Mouse (Mus musculus) intestine, embryonic 15.5 days (tissue): ENCODE data around the gene Spag16. TPM values are rescaled to one million over a fixed set of nuclear protein-coding genes. Genes with fewer than 3 reads are reported as not detected.
"Not testable (repeated sequence)": the region's sequence is repeated elsewhere in the genome, so short reads cannot be mapped to it uniquely, and the experiment has no call there.

Source experiments
- ATAC-seq: fragments of 200-750 bp; cut with Nextera tagmentation; 2 replicates; pipeline ENCODE4 v1.8.0; 2017; ENCODE audit warnings: moderate TSS enrichment, moderate library complexity
- H3K27ac ChIP-seq: fragments of 300-500 bp; sonication (generic); 2 replicates; pipeline ENCODE4 v1.5.1; 2015; ENCODE audit warnings: mild to moderate bottlenecking, inconsistent platforms
- H3K27me3 ChIP-seq: fragments of 300-500 bp; sonication (generic); replicated peaks from 2 replicates; pipeline ENCODE4 v1.6.1; 2015; ENCODE audit warnings: inconsistent platforms
- H3K36me3 ChIP-seq: fragments of 300-500 bp; sonication (generic); 2 replicates; pipeline ENCODE4 v1.6.1; 2015; ENCODE audit warnings: inconsistent platforms
- H3K4me1 ChIP-seq: fragments of 300-500 bp; sonication (generic); replicated peaks from 2 replicates; pipeline ENCODE4 v1.6.1; 2015; ENCODE audit warnings: inconsistent platforms
- H3K4me2 ChIP-seq: fragments of 300-500 bp; sonication (generic); replicated peaks from 2 replicates; pipeline ENCODE4 v1.6.1; 2015; ENCODE audit warnings: mild to moderate bottlenecking, inconsistent platforms
- H3K4me3 ChIP-seq: fragments of 300-500 bp; sonication (generic); replicated peaks from 2 replicates; pipeline ENCODE4 v1.5.1; 2015; ENCODE audit warnings: inconsistent platforms
- H3K9ac ChIP-seq: fragments of 300-500 bp; sonication (generic); 2 replicates; pipeline ENCODE4 v1.6.1; 2015; ENCODE audit warnings: inconsistent platforms
- H3K9me3 ChIP-seq: fragments of 300-500 bp; sonication (generic); 2 replicates; pipeline ENCODE4 v1.6.1; 2016; ENCODE audit warnings: inconsistent platforms
- WGBS: fragments of 180-500 bp; shearing (Covaris S2); methylation state at CpG from one replicate; pipeline ENCODE4 v1.1.7; 2015; 5-methylcytosine and 5-hydroxymethylcytosine counted together
- polyA plus RNA-seq: library from polyadenylated mRNA; unstranded; fragments of >200 nt; fragmentation: Nextera tagmentation; extraction: Ambion mirVana; gene quantifications from 2 replicates; pipeline ENCODE4 v1.2.1, GENCODE M21; 2015

Gene Spag16
- 0.09 and 0.20 TPM in 2 replicates for polyA plus RNA-seq

GRCm38 (mm10) chr1:69826806-69827703 is at the start of gene Spag16:
Gene Spag16 (plus strand): TSS chr1:69826970.
- 10% methylated on average over 38 of the region's 38 CpGs for WGBS
- Histone ChIP-seq H3K4me3 (peak within 1 kb of the TSS; percentile 45), H3K9ac (peak within 1 kb of the TSS; percentile 30; the same call in 1 of the 2 replicates), H3K27me3 (no peaks in the 10 kb centered on the region), H3K4me1 (peaks cover 4% of the 10 kb centered on the region; the same call in 1 of the 2 replicates), H3K36me3 (no peaks in the 10 kb centered on the region), H3K27ac (no peak within 1 kb of the TSS), H3K9me3 (no peaks in the 10 kb centered on the region), H3K4me2 (peak within 1 kb of the TSS; percentile 87)
- peak; percentile 88 for ATAC-seq

- no peak overlapping the region for H3K4me2 ChIP-seq
- H3K9me3 ChIP-seq = no peaks in the 10 kb centered on the region
- no peaks in the 10 kb centered on the region for H3K27me3 ChIP-seq
- no peak overlapping the region for H3K9ac ChIP-seq
- no peak overlapping the region for H3K27ac ChIP-seq
- H3K4me3 ChIP-seq = no peak overlapping the region
- no peaks in the 10 kb centered on the region for H3K4me1 ChIP-seq
- WGBS = 6% methylated on average over 6 of the region's 6 CpGs
- ATAC-seq = no peak
- no peaks in the 10 kb centered on the region for H3K36me3 ChIP-seq
Measured at GRCm38 (mm10) chr1:69785129-69785528, 41.6 kb upstream of the Spag16 start.

GRCm38 (mm10) chr1:69786716-69787115 is 40.1 kb upstream of the Spag16 start:
- Histone ChIP-seq H3K4me3 (no peak overlapping the region), H3K4me1 (no peaks in the 10 kb centered on the region), H3K27ac (no peak overlapping the region), H3K4me2 (no peak overlapping the region), H3K27me3 (no peaks in the 10 kb centered on the region), H3K36me3 (no peaks in the 10 kb centered on the region), H3K9ac (no peak overlapping the region), H3K9me3 (no peaks in the 10 kb centered on the region)
- WGBS = 35% methylated on average over 6 of the region's 6 CpGs
- ATAC-seq = peak; percentile 97

- WGBS = 41% methylated on average over 12 of the region's 12 CpGs
- Histone ChIP-seq H3K4me2 (no peak overlapping the region), H3K4me3 (no peak overlapping the region), H3K4me1 (no peaks in the 10 kb centered on the region), H3K27me3 (no peaks in the 10 kb centered on the region), H3K36me3 (no peaks in the 10 kb centered on the region), H3K9me3 (no peaks in the 10 kb centered on the region), H3K9ac (no peak overlapping the region), H3K27ac (no peak overlapping the region)
- peak; percentile 39 for ATAC-seq
Measured at GRCm38 (mm10) chr1:69787379-69787778, 39.4 kb upstream of the Spag16 start.

- Histone ChIP-seq H3K27me3 (no peaks in the 10 kb centered on the region), H3K9ac (no peak overlapping the region), H3K4me1 (no peaks in the 10 kb centered on the region), H3K4me2 (peak overlapping the region; percentile 36), H3K9me3 (no peaks in the 10 kb centered on the region), H3K4me3 (no peak overlapping the region), H3K36me3 (no peaks in the 10 kb centered on the region), H3K27ac (no peak overlapping the region)
- no peak for ATAC-seq
- WGBS = 42% methylated on average over 28 of the region's 28 CpGs
Measured at GRCm38 (mm10) chr1:69790337-69791250, 36.2 kb upstream of the Spag16 start.

GRCm38 (mm10) chr1:69798948-69799565 is 27.7 kb upstream of the Spag16 start:
- H3K9me3 ChIP-seq = no peaks in the 10 kb centered on the region
- WGBS = 80% methylated on average over 7 of the region's 7 CpGs

GRCm38 (mm10) chr1:69810161-69810560 is 16.6 kb upstream of the Spag16 start:
- Histone ChIP-seq H3K27me3 (no peaks in the 10 kb centered on the region), H3K4me3 (no peak overlapping the region), H3K4me2 (no peak overlapping the region), H3K27ac (no peak overlapping the region), H3K9ac (no peak overlapping the region), H3K4me1 (no peaks in the 10 kb centered on the region), H3K9me3 (no peaks in the 10 kb centered on the region), H3K36me3 (no peaks in the 10 kb centered on the region)
- WGBS = 90% methylated on average over 2 of the region's 2 CpGs
- ATAC-seq = no peak

More at GRCm38 (mm10) chr1:69798948-69799565, 27.7 kb upstream of the Spag16 start:
- Histone ChIP-seq H3K4me1 (no peaks in the 10 kb centered on the region), H3K4me3 (no peak overlapping the region), H3K27me3 (no peaks in the 10 kb centered on the region), H3K27ac (no peak overlapping the region), H3K4me2 (no peak overlapping the region), H3K36me3 (no peaks in the 10 kb centered on the region), H3K9ac (no peak overlapping the region)
- ATAC-seq = no peak

- H3K4me1 ChIP-seq, H3K36me3 ChIP-seq, H3K27ac ChIP-seq, H3K9ac ChIP-seq, H3K4me3 ChIP-seq, H3K4me2 ChIP-seq, H3K9me3 ChIP-seq, H3K27me3 ChIP-seq: not testable (repeated sequence)
- peak; percentile 66 for ATAC-seq
- 60% methylated on average over 5 of the region's 5 CpGs for WGBS
Measured at GRCm38 (mm10) chr1:69825635-69826034, 1.1 kb upstream of the Spag16 start.

GRCm38 (mm10) chr1:69828872-69829479 is 2.2 kb downstream of the Spag16 start:
- H3K27ac ChIP-seq = no peak overlapping the region
- H3K9me3 ChIP-seq = no peaks in the 10 kb centered on the region
- H3K27me3 ChIP-seq = no peaks in the 10 kb centered on the region
- H3K4me1 ChIP-seq = peaks cover 4% of the 10 kb centered on the region; the same call in 1 of the 2 replicates
- no peaks in the 10 kb centered on the region for H3K36me3 ChIP-seq
- ATAC-seq = no peak
- H3K4me2 ChIP-seq = no peak overlapping the region
- WGBS = 56% methylated on average over 7 of the region's 7 CpGs
- no peak overlapping the region for H3K9ac ChIP-seq
- no peak overlapping the region for H3K4me3 ChIP-seq

- no peak overlapping the region for H3K27ac ChIP-seq
- no peak overlapping the region for H3K4me3 ChIP-seq
- H3K9me3 ChIP-seq = no peaks in the 10 kb centered on the region
- H3K4me2 ChIP-seq = no peak overlapping the region
- no peak overlapping the region for H3K9ac ChIP-seq
- H3K27me3 ChIP-seq = no peaks in the 10 kb centered on the region
- no peak for ATAC-seq
- 78% methylated on average over 1 of the region's 1 CpGs for WGBS
- peaks cover 4% of the 10 kb centered on the region; the same call in 1 of the 2 replicates for H3K4me1 ChIP-seq
- no peaks in the 10 kb centered on the region for H3K36me3 ChIP-seq
Measured at GRCm38 (mm10) chr1:69830586-69830985, 3.8 kb downstream of the Spag16 start.

GRCm38 (mm10) chr1:69831002-69831401 is 4.2 kb downstream of the Spag16 start:
- 85% methylated on average over 2 of the region's 2 CpGs for WGBS
- no peaks in the 10 kb centered on the region for H3K27me3 ChIP-seq
- H3K27ac ChIP-seq = no peak overlapping the region
- H3K9me3 ChIP-seq = no peaks in the 10 kb centered on the region
- no peak overlapping the region for H3K4me2 ChIP-seq
- no peaks in the 10 kb centered on the region for H3K36me3 ChIP-seq
- peaks cover 4% of the 10 kb centered on the region; the same call in 1 of the 2 replicates for H3K4me1 ChIP-seq
- no peak overlapping the region for H3K4me3 ChIP-seq
- no peak overlapping the region for H3K9ac ChIP-seq
- no peak for ATAC-seq
